Mouse (Mus musculus): ENCODE measurements around the gene Pgpep1.

DNA sequence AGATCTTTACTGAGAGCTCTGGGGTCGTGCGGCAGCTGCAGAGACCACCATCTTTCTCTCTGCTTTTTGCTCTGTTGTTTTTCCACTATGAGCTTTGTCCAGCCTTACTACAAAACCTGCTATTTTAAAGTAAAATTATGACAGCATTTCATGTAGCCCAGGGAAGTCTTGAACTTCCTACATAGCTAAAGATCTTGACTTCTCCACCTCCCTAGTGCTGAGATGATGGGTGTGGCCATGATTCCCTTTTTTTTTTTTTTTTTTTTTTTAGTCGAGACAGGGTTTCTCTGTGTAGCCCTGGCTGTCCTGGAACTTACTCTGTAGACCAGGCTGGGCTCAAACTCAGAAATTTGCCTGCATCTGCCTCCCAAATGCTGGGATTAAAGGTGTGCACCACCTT, 4.4 kb upstream of the Pgpep1 start:
- TF ChIP-seq CTCF (IDR thresholded peaks at IDR 0.05; ENCODE audit: control insufficient read depth, insufficient read depth, low read length) (no peak), POLR2A (IDR thresholded peaks at IDR 0.05; ENCODE audit: borderline replicate concordance, control insufficient read depth, low read depth, low read length) (no peak)

Measured in bone marrow, adult 2 months (tissue).